Mouse (Mus musculus) ES-E14 (cell line): ENCODE results near the gene Gh. TPM values are rescaled to one million over a fixed set of nuclear protein-coding genes. Genes with fewer than 3 reads are reported as not detected.
"Not testable (repeated sequence)": the region's sequence is repeated elsewhere in the genome, so short reads cannot be mapped to it uniquely, and the experiment has no call there.

Experiments used
- DNase-seq: peaks from one replicate; pipeline ENCODE4 v3.0.0-alpha.2; 2013; ENCODE audit warnings: low read depth, low spot score
- H3K27ac ChIP-seq: 2 replicates; pipeline ENCODE4 v1.5.1; 2012; ENCODE audit warnings: low read depth, mild to moderate bottlenecking, low read length, moderate library complexity, mixed read lengths; ENCODE audit not compliant: poor library complexity, insufficient read depth, severe bottlenecking
- H3K36me3 ChIP-seq: 2 replicates; pipeline ENCODE4 v1.6.1; 2012; ENCODE audit warnings: mild to moderate bottlenecking, low read length, moderate library complexity, mixed read lengths; ENCODE audit not compliant: control insufficient read depth, poor library complexity, insufficient read depth, severe bottlenecking
- H3K4me1 ChIP-seq, 2 experiments: fragments of 150-350 bp in 1 of 2; sonication (generic) in 1 of 2; 2 replicates each; pipeline ENCODE4 v1.6.1; 2012; ENCODE audit warnings: low read length in 2 of 2, mild to moderate bottlenecking in 1 of 2, mixed read lengths in 1 of 2; ENCODE audit not compliant: control insufficient read depth in 2 of 2, insufficient read depth in 2 of 2, poor library complexity in 1 of 2
- H3K4me3 ChIP-seq, 2 experiments: fragments of 150-350 bp in 1 of 2; sonication (generic) in 1 of 2; 2 replicates each; pipeline ENCODE4 v1.5.1; 2012; ENCODE audit warnings: low read length in 2 of 2, low read depth in 1 of 2, mild to moderate bottlenecking in 1 of 2, mixed read lengths in 1 of 2; ENCODE audit not compliant: insufficient read depth in 1 of 2, poor library complexity in 1 of 2, severe bottlenecking in 1 of 2
- H3K9ac ChIP-seq: 2 replicates; pipeline ENCODE4 v1.6.1; 2012; ENCODE audit warnings: low read depth, mild to moderate bottlenecking, low read length, mixed read lengths; ENCODE audit not compliant: poor library complexity, insufficient read depth, severe bottlenecking
- H3K9me3 ChIP-seq: fragments of 150-350 bp; sonication (generic); 2 replicates; pipeline ENCODE4 v1.6.1; 2012; ENCODE audit warnings: low read depth, mild to moderate bottlenecking, low read length; ENCODE audit not compliant: control insufficient read depth, insufficient read depth
- CHD2 ChIP-seq: IDR thresholded peaks from 2 replicates; pipeline ENCODE4 v1.6.1; 2014; ENCODE audit warnings: mild to moderate bottlenecking, low read depth, low read length, inconsistent platforms
- HCFC1 ChIP-seq: IDR thresholded peaks from 2 replicates; pipeline ENCODE4 v1.6.1; 2012; ENCODE audit warnings: low read length, inconsistent platforms, borderline replicate concordance; ENCODE audit not compliant: insufficient read depth
- MAFK ChIP-seq: IDR thresholded peaks from 2 replicates; pipeline ENCODE4 v1.6.1; 2014; ENCODE audit warnings: mild to moderate bottlenecking, low read depth, low read length, inconsistent platforms; ENCODE audit not compliant: insufficient read depth
- ZC3H11A ChIP-seq: IDR thresholded peaks from 2 replicates; pipeline ENCODE4 v1.6.1; 2012; ENCODE audit warnings: low read depth, mild to moderate bottlenecking, inconsistent platforms, low read length, borderline replicate concordance
- ZNF384 ChIP-seq: IDR thresholded peaks from 2 replicates; pipeline ENCODE4 v1.6.1; 2012; ENCODE audit warnings: low read depth, low read length, inconsistent platforms
- in situ Hi-C, 2 experiments: fragments of 600-800 bp; cut with MboI; formaldehyde crosslinking; loops; one replicate each; pipeline ENCODE4 v1.15.1; 2025; ENCODE audit warnings: low sequenced_read_pairs in 2 of 2, inconsistent platforms in 1 of 2; ENCODE audit not compliant: unreplicated experiment in 2 of 2
- total RNA-seq: library from RNA; depleted of rRNA; stranded (reverse); fragments of 300-350 nt; gene quantifications from 2 replicates; pipeline ENCODE4 v1.2.3, GENCODE M21; 2012

Gene Gh
- total RNA-seq, 1 experiment = not detected

DNA sequence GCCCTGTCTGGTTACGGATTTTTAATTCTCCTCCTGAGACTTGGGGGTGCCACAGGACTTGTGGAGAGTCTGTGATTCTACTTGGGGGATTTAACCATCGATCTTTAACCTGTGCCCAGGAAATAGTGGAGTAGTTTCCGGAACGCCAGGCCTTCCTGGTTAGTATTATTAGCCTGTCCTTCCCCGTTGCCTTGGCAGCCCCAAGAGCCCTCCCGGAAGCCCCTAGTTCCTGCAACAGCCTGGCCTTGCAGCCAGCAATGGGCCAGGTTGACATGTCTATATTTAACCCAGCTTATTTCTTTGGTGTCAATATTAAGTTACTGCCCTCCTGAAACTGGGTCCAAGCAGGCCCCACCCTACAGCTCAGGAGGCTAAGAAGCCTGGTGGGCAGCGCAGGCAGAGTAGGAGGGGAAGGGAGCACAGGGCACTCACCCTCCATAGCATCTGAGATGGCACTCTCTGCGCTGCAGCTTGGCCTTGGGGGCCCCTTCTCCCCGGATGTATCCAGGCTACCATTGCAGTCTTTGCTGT lies 39.4 kb upstream of the Gh start:
- Histone ChIP-seq H3K4me3 (no peak overlapping the region), H3K9me3 (no peaks in the 10 kb centered on the region), H3K27ac (no peak overlapping the region), H3K4me1 (no peaks in the 10 kb centered on the region), H3K9ac (no peak overlapping the region), H3K36me3 (no peaks in the 10 kb centered on the region)
- no peak for DNase-seq
- no peak for TF ChIP-seq ZNF384
- no peak for TF ChIP-seq CHD2
- TF ChIP-seq HCFC1 = no peak
- no peak for TF ChIP-seq ZC3H11A
- no peak for TF ChIP-seq MAFK
- in situ Hi-C loops = no loop called here

DNA sequence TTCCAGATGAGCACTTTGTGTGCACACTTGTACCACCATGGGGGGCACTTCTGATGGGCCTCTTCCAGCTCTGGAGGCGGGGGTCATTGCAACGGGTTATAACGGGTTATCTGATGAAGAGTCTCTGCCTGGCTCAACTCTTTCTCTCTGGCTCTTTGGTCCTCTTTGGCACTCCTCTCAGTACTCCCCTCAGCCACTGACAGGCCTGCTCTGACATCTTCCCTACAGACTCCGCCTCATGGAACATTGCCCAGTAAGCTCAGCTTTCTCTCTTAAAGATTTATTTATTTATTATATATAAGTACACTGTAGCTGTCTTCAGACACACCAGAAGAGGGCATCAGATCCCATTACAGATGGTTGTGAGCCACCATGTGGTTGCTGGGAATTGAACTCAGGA lies 37.7 kb upstream of the Gh start:
- H3K27ac ChIP-seq, H3K9ac ChIP-seq, in situ Hi-C loops, DNase-seq, H3K4me1 ChIP-seq, H3K4me3 ChIP-seq, H3K9me3 ChIP-seq, H3K36me3 ChIP-seq: not testable (repeated sequence)

DNA sequence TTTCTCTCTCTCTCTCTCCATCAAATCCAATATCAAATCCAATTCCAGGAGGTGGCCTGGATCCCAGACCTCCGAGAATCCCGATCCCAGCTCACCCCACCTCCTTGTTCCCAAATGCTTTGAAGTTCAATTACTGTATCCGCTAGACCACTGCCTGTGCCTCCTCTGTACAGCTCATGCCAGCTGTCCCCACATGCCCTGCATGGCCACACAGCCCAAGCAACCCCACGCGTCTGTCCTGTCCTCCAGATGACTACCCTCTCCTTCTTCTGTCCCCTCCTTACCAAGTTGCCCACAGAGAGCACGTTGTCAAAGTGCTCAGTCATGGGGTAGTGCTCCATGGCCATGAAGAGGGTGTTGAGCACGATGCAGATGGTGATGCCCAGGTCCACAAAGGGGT lies 37.2 kb upstream of the Gh start:
- H3K36me3 ChIP-seq = no peaks in the 10 kb centered on the region
- TF ChIP-seq HCFC1 (no peak), ZNF384 (no peak), CHD2 (no peak), MAFK (no peak), ZC3H11A (no peak)
- in situ Hi-C loops = no loop called here
- no peaks in the 10 kb centered on the region for H3K9me3 ChIP-seq
- no peak for DNase-seq
- no peak overlapping the region for H3K4me3 ChIP-seq
- H3K27ac ChIP-seq = no peak overlapping the region
- no peak overlapping the region for H3K9ac ChIP-seq
- 0 out of 4 replicates have a peak, but pooled peaks cover 0 to 2% of the 10 kb centered on the region in 2 experiments for H3K4me1 ChIP-seq

DNA sequence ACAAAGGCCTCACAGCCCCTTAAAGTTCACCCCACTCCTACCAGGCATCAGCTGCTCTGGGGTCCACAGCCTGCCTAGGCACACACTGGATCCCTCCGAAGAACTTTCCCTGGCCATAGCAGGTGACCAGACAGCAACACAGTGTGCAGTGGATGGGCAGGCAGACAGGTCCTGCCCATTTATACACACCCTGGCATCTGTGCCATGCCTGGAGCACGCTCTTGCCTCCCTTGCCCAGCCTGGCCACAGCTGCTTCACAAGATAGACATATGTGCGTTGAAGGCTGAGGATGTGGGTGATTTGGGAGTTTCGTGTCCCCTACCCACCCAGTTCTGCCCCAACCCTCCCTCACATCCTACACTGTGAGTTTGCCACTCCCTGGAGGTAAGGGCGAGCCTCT lies 36.4 kb upstream of the Gh start:
- H3K4me3 ChIP-seq = no peak overlapping the region
- no peak overlapping the region for H3K9ac ChIP-seq
- 0 out of 4 replicates have a peak, but pooled peaks cover 0 to 2% of the 10 kb centered on the region in 2 experiments for H3K4me1 ChIP-seq
- TF ChIP-seq CHD2 (no peak), ZNF384 (no peak), MAFK (no peak), HCFC1 (no peak), ZC3H11A (no peak)
- H3K9me3 ChIP-seq = no peaks in the 10 kb centered on the region
- H3K36me3 ChIP-seq = no peaks in the 10 kb centered on the region
- DNase-seq = no peak
- H3K27ac ChIP-seq = no peak overlapping the region
- in situ Hi-C loops = no loop called here

DNA sequence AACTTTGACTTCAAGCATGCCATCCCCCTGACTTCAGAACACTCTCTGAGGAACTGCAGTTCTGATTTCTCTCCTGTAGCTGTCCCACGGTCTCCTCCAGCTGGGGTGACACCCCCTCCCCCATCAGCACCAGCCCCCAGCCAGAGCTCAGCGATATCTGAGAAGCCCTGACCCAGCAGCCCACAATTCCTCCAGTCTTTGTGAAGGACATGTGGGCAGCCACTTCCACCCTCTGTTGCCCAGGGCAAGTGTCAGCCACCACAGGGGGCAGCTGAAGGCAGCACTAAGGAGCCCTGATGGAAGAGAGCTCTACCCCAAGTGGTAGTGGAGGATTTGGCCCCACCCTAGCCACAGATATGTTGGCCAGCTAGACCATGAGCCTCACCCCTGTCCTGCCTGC lies 32.4 kb upstream of the Gh start:
- TF ChIP-seq ZC3H11A (no peak), MAFK (no peak), HCFC1 (no peak), ZNF384 (no peak), CHD2 (no peak)
- no peak overlapping the region for H3K4me3 ChIP-seq
- H3K9me3 ChIP-seq = no peaks in the 10 kb centered on the region
- no peak overlapping the region for H3K9ac ChIP-seq
- in situ Hi-C loops = no loop called here
- H3K36me3 ChIP-seq = no peaks in the 10 kb centered on the region
- no peak for DNase-seq
- H3K4me1 ChIP-seq = 0 out of 4 replicates have a peak, but pooled peaks cover 0 to 2% of the 10 kb centered on the region in 2 experiments
- H3K27ac ChIP-seq = no peak overlapping the region
